Mouse (Mus musculus): ENCODE measurements around the gene Meltf. TPM values are rescaled to one million over a fixed set of nuclear protein-coding genes. Genes with fewer than 3 reads are reported as not detected.
"Not testable (repeated sequence)": the region's sequence is repeated elsewhere in the genome, so short reads cannot be mapped to it uniquely, and the experiment has no call there.

Gene Meltf
- total RNA-seq, 1 experiment from 2014 or later = not detected

DNA sequence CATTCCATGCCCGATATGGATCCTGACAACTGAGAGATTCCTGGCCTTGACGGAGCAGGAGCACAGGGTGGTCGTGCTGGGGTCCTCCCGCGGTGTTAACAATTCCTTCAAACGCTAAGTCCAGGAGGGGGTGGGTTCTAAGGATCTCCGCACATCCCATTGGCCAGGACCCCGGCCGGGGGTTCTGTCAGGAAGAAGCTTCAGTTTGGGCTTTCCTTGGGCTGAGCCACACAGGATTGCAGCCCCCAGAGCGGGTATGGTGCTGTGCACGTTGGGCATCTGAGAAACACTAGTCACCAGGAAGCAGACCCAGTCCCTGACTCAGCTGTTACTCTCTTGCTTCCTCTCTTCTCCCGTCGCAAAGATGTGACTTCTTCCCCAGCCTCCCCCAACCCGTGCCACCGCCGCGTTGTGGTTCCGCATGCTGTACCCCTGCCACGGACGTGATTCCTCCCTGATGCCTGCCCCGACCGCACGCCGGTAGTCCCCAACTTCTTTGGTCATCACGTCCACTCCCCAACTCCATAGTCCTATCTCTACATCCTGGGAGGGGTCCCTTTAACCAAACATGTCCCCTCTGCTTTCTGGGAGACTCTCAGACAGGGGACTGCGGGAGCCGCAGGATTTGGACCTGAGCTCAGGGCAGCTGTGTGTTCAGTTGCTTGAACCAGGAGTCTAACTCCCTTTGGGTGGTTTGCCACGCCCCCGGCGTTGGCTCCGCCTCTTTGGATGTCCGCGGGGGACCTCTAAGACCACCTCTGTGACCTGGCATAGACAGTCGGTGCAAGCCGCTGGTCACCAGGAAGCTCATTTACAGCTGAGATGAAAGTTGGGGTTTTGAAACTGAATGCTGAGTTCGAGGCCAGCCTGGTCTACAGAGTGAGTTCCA lies 56.7 kb downstream of the Meltf start:
- no peak for DNase-seq

DNA sequence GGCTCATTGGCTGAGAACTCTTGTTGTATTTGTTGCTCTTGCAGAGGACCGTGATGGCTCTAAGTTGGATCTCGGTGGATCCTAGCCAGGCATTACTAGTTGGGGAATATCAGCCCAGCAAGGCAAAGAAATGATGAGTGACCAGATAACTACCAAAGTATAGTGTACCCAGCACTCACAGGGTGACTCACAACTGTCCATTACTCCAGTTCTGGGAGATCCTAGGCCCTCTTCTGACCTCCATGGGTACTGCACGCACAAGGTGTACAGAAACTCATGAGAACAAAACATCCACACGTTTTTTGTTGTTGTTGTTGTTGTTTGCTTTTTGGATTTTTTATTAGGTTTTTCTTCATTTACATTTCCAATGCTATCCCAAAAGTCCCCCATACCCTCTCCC lies 58.0 kb downstream of the Meltf start:
- no peak for DNase-seq

DNA sequence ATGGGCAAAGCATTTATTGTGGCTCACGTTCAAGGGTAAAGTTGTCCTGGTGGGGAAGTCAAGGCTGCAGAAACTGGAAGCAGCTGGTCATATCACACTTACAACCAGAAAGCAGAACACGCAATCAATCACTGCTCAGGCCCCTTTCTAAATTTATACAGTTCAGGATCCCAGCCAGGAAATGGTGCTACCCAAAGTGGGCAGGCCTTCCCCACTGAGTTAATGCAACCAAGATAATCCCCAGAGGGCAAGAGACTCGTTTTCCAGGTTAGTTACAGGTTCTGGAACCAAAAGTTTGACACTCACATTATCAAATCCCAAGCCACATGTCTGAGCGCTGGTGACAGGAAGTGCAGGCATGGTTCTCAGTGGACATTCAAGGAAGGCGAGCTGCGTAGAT lies 60.2 kb downstream of the Meltf start:
- no peak for DNase-seq

DNA sequence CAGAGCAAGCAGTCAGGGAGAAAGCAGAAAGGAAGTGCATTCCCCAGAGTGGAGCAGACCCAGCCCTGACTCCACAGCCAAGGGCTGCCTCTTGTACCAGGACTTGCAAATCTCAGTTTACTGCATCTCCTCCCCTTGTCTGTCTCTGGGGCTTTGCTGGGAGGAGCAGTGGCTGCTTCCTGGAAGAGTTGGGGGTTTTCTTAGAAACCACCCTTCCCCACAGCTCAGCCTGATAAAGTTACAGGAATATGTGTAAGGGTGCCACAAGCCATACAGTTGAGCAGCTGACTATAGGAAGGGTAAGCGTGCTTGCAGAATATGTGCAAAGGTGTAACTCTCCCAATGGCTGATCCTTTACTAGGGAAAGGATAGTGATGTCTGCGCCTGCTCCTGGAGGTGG lies 62.0 kb downstream of the Meltf start:
- DNase-seq = no peak

DNA sequence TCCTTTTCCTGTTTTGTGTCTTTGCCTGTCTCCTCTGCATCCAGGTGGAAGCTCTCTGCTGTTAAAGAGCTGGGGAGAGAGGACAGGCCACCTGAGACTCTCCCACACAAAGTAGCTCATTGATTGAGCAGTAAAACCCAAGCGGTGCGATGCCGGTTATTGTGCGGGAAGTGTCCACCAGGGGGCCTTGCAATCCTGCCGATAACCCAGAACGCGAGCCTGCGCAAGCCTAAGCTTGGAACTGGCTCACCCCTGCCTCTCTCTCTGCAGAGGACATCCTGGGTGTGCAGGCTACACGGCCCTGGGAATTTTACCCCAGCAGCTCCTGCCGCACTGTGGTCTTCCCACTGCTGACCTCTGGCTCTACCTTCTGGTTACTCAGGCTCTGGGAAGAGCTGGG lies 65.4 kb downstream of the Meltf start:
- DNase-seq = peak; percentile 78

DNA sequence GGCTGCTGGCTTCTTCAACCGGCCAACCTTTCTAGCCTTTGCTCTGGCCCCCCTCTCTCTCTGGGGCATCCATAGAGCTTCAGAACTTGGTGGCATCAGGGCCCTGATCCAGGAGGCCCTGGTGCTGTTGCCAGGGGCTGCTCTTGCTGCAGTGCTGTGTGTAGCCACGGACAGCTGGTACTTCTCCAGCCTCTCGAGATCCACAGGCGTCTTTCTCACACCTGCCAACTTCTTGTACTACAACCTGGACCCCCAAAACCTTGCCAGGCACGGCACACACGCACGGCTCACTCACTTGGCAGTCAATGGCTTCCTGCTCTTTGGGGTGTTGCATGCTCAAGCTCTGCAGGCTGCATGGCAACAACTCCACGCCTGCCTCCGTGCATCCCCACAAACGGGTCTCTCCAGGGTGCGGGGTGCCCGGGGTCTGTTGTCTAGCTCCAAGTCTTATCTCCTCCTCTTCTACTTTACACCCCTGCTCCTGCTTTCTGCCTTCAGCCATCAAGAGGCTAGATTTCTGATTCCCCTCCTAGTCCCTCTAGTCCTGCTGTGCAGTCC lies 66.2 kb downstream of the Meltf start:
- no peak for DNase-seq

DNA sequence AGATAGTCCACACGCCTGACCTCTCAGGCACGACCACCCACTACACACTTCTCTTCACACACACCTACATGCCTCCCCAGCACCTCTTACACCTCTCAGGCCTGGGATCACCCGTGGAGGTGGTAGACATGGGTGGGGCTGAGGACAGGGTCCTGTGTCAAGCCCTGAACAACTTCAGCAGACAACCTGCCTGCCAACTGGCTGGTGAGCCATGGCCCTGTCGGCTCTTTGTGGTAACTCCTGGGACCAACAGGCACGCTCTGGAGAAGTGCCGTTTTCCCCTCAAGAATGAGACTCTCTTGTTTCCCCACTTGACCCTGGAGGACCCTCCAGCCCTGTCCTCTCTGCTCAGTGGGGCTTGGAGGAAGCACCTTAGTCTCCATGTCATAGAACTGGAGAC lies 66.8 kb downstream of the Meltf start:
- DNase-seq = no peak

DNA sequence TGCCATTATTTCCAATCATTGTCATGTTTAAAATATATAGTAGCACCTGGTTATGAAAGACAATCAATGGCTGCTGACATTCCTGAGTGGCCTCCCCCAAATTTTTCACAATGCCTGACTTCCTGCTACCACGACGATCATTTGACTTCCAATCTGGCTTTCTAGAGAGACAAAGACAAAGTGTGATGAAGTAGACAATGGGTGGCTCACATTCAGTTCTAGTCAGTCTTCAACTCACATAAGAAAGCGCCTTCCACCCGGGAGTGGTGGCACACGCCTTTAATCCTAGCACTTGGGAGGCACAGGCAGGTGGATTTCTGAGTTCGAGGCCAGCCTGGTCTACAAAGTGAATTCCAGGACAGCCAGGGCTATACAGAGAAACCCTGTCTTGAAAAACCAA lies 67.4 kb downstream of the Meltf start:
- not testable (repeated sequence) for DNase-seq

DNA sequence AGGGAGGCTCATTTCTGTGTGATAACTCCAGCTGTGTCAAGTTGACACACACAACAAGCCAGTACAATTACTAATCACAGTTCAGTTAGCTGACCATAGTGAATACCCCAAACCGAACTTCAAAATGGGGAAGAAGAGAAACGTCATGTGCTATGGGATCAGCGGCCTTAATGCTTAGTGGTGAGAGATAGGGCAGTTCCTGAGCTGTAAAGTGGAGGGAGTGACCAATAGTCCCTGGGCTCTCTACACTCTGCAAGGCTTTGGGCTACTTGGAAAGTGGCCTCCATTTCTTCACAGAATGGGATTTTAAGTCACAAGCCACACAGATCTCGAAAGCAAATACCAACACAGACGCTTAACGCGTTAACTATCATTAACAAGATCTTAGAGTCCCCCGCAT lies 68.7 kb downstream of the Meltf start:
- no peak for DNase-seq

DNA sequence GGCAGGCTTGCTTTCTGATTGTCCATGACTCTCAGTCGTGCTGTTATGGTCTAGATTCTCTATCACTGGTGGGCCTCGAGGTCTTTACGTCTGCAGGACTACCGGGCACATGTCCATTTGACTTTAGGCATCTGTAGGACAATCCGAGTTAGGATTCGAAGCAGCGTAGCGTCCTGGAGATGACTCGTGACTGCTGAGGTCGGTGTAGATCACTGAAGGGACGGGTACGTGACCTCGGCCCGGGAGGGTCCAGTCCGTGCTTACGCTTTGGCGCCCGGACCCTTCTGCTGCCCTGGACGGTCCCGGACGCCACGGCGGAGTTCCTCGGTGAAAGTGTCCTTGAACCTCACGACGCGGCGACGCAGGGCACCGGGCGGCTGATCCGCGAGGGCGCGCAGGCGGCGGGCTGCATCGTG lies 69.3 kb downstream of the Meltf start:
- DNase-seq = no peak

DNA sequence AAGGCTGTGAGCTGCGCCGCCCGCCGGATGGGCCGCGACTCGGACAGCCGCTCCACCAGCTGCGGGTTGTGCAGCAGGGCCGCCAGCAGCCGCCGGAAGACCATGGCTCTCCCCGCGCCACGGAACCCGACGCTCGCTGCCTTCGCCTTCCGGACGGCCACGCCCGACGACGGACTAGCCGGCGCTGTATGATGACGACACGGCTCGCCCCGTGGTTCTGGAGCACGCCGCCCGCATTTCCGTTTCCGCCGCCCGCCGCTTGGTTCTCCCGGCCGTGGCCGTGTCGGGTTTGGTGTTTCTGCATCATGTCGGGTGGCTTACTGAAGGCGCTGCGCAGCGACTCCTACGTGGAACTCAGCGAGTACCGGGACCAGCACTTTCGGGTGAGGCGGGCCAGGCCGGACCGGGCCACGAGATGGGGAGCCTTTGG lies 69.8 kb downstream of the Meltf start, which contains the start of the genes 0610012G03Rik and Ncbp2:
TSS of gene 0610012G03Rik (minus strand) at position 150 of the 430 bp plus-strand sequence.
TSS of gene Ncbp2 (plus strand) at position 169 of the 430 bp plus-strand sequence.
- DNase-seq = peak; percentile 97

Other genes with a start within 250 kb of the Meltf start
- gene Dlg1, start 215.4 kb upstream of the Meltf start, total RNA-seq (2021) = 101 and 103 TPM in 2 replicates
- gene Pigz, start 55.0 kb downstream of the Meltf start, total RNA-seq (2021) = not detected in 2 replicates
- gene 0610012G03Rik, start 69.7 kb downstream of the Meltf start, total RNA-seq (2021) = 38.6 and 41.3 TPM in 2 replicates
- 58.4 and 69.3 TPM in 2 replicates for gene Ncbp2, start 69.7 kb downstream of the Meltf start, total RNA-seq (2021)
- 23.2 and 24.0 TPM in 2 replicates for gene Senp5, start 124.5 kb downstream of the Meltf start, total RNA-seq (2021)
- 57.0 and 59.5 TPM in 2 replicates for gene Pak2, start 200.5 kb downstream of the Meltf start, total RNA-seq (2021)
- gene Pigx, start 220.9 kb downstream of the Meltf start, total RNA-seq (2021) = 29.8 and 33.6 TPM in 2 replicates
- 13.5 and 15.7 TPM in 2 replicates for gene Cep19, start 221.0 kb downstream of the Meltf start, total RNA-seq (2021)

Measured in adrenal gland, postnatal 25 days (tissue).